Mouse (Mus musculus) bone marrow, adult 2 months (tissue): ENCODE data around the gene Klrb1f. TPM values are rescaled to one million over a fixed set of nuclear protein-coding genes. Genes with fewer than 3 reads are reported as not detected.
"Not testable (repeated sequence)": the region's sequence is repeated elsewhere in the genome, so short reads cannot be mapped to it uniquely, and the experiment has no call there.

Source experiments
- H3K27ac ChIP-seq: fragments of 200-500 bp; 2 replicates; pipeline ENCODE4 v1.5.1; 2012; ENCODE audit warnings: low read depth, mild to moderate bottlenecking, control low read depth, inconsistent platforms, low read length; ENCODE audit not compliant: control insufficient read depth, poor library complexity, insufficient read depth
- H3K4me1 ChIP-seq: fragments of 200-500 bp; 2 replicates; pipeline ENCODE4 v1.6.1; 2011; ENCODE audit warnings: low read length; ENCODE audit not compliant: control insufficient read depth, insufficient read depth
- H3K4me3 ChIP-seq: fragments of 200-500 bp; replicated peaks from 2 replicates; pipeline ENCODE3; 2011; ENCODE audit warnings: mild to moderate bottlenecking, low read depth, low read length, control low read depth; ENCODE audit not compliant: control insufficient read depth
- CTCF ChIP-seq: fragments of 200-500 bp; IDR thresholded peaks from 2 replicates; pipeline ENCODE4 v1.5.1; 2011; ENCODE audit warnings: low read length, control low read depth; ENCODE audit not compliant: control insufficient read depth, insufficient read depth
- POLR2A ChIP-seq: fragments of 200-500 bp; IDR thresholded peaks from 2 replicates; pipeline ENCODE4 v1.6.1; 2011; ENCODE audit warnings: low read depth, mild to moderate bottlenecking, control low read depth, low read length, borderline replicate concordance; ENCODE audit not compliant: control insufficient read depth
- WGBS: fragments of 180-500 bp; shearing (Covaris S2); methylation state at CpG from one replicate; pipeline ENCODE4 v1.1.7; 2018; 5-methylcytosine and 5-hydroxymethylcytosine counted together
- polyA plus RNA-seq: library from polyadenylated mRNA; stranded (reverse); fragments of >200 nt; gene quantifications from 2 replicates; pipeline ENCODE4 v1.2.4, GENCODE M21; 2011; ENCODE audit warnings: low replicate concordance; ENCODE audit not compliant: missing spikeins, insufficient read depth, insufficient read length

Klrb1f gene
- polyA plus RNA-seq, 1 experiment = 3.8 TPM

DNA sequence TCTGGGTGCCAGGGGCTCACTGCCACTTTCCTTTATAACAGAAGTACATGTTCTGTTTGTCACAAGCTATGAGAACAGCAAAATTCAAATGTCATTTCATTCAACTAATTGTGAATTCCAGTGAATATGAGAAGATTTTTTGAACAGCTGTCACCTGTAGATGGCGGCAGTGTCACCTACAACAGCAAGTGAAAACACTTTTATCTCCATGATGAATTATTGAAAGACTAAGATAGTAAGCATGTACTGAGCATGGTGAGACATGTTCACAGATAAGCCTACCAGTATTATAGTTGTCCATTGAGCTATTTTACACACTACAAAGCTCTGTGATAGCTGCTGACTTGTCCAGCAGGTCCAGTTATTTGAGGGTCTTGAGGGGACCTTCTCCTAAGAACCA lies 42.5 kb downstream of the Klrb1f start:
- no peaks in the 10 kb centered on the region; the same call in 1 of the 2 replicates for H3K4me1 ChIP-seq
- TF ChIP-seq CTCF (no peak), POLR2A (no peak)
- no peak overlapping the region for H3K4me3 ChIP-seq
- 82% methylated on average over 1 of the region's 1 CpGs for WGBS
- no peak overlapping the region for H3K27ac ChIP-seq

DNA sequence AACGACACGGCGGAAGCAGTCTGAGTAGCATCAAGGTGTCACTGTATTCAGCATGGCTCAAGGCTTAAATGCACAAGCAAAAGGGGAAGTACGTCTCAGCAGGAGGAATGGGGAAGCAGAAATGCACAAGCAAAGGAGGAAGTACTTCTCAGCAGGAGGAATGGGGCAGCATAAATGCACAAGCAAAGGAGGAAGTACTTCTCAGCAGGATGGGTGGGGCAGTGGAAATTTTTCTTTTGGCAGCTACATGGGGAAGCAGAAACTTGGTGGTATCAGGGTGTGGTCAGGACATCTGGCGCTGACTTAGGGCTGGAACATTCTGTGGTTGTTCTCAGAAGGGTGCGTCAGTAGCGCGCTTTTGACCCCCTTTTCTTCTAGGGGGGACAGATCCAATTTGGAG lies 42.9 kb downstream of the Klrb1f start:
- H3K4me3 ChIP-seq, H3K4me1 ChIP-seq, H3K27ac ChIP-seq: not testable (repeated sequence)
- 87% methylated on average over 8 of the region's 8 CpGs for WGBS

DNA sequence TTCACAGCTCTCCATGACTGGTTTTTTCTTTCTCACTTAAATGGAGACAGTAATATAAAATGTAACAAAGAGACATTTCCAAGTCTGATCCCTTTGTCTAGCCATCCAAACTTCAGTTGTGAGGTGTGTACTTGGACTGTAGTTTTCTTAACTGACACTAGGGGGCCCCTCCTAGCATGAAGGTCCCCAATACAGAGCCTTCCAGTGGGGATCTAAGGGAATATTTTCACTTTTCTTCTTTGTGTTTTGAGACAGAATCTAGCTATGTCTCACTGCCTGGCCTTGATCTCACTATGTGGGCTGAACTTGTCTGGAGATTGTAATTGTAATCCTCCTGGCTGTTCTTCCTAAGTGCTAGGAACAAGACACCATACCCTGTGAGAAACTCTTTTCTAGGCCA lies 49.5 kb downstream of the Klrb1f start:
- Histone ChIP-seq H3K4me1 (peaks cover 1% of the 10 kb centered on the region; the same call in 1 of the 2 replicates), H3K27ac (no peak overlapping the region), H3K4me3 (no peak overlapping the region)
- TF ChIP-seq CTCF = no peak
- TF ChIP-seq POLR2A = no peak

DNA sequence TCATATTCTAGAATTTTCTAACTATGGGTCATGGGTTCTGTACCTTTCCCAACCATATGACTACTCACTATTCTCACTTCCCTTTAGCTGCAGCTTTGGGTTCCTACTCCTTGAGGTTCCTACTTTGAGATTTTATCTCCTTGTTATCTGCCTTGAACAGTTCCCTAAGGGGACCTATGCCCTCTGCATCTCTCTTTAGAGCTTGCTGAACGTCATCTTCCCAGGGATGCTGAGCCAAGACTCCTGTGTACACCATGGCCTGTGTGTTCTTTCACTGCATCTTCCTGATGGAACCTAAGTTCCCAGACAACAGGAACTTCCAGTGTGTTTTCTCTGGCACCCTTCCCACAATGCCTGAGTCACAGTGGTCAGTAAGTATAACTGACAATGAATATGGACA lies 52.2 kb downstream of the Klrb1f start:
- H3K27ac ChIP-seq = no peak overlapping the region
- 5% methylated on average over 1 of the region's 1 CpGs for WGBS
- TF ChIP-seq POLR2A (no peak), CTCF (no peak)
- peaks cover 1% of the 10 kb centered on the region; the same call in 1 of the 2 replicates for H3K4me1 ChIP-seq
- no peak overlapping the region for H3K4me3 ChIP-seq

DNA sequence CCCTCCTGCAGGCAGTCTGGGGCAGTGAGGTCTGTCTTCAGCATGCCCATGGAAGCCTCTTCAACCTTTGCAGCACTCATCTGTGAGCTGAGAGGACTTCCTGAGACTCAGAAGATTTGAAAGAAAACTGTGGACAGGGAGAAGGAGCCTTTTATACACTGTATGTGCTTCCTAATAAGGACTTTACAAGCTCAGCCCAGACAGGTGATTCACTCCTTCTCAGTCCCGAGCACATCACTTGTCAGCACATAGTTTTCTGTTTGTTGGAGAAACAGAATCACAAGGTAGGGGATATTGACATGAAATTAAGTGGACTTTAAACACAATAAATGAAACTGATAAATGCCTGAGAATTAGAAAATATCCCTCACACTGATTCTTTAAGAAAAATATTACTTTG lies 55.1 kb downstream of the Klrb1f start, which contains the start of gene Clec2e:
Gene Clec2e, minus strand, starts transcription at position 120 of the 400 bp plus-strand sequence.
- WGBS = 65% methylated on average over 1 of the region's 1 CpGs
- not testable (repeated sequence) for H3K27ac ChIP-seq, H3K4me3 ChIP-seq, H3K4me1 ChIP-seq

DNA sequence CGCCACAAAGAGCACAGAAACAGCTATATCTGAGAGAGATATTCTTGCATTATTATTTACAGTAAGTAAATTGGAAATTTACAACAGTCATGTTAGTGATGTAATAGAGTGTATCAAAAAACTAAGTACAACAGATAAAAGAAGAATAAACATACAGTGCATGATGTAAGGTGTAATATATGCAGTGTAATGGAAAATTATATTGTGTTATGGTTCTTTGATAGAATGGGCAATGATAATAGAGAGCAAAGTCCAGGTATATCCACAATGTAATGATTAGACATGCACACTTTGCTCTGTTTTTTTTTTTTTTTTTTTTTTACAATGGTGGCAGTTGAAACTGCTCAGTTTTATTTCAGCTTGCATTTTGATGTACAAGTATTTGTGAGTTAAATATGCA lies 55.9 kb downstream of the Klrb1f start:
- Histone ChIP-seq H3K4me1 (peaks cover 1% of the 10 kb centered on the region; the same call in 1 of the 2 replicates), H3K27ac (no peak overlapping the region), H3K4me3 (no peak overlapping the region)
- 80% methylated on average over 1 of the region's 1 CpGs for whole genome bisulfite sequencing
- TF ChIP-seq CTCF = no peak
- no peak for TF ChIP-seq POLR2A

DNA sequence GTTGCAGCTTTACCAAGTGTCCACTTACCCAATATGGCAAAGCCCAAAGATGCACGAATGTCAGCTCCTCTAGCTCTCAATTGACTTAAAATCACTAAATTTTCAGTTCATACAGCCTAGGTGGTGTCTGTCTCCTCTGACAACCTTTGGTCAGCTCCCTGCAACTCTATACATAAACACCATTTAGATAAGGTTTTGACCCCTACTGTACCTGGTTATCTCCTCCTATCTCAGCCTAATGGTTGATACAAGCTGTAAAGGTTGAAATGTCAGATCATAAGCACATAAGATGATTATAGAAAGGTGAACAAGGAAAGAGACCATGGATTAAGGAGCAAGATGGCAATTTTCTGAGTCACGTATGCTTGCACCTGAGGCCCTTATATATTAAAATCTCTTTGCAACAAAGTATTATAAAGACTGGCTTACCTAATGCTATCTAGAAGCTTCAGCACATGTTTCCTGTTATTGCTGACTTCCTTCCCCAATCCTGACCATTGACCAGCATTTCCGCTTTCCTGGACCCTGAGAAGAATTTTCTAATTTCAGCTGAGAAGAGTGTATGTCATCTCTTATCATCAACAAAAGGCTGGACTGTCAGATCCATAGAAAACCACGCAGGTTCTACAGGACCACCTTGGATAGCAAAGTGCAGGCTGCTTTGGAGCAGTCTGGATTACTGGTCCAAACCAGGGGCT lies 57.3 kb downstream of the Klrb1f start:
- WGBS = 32% methylated on average over 4 of the region's 4 CpGs
- no peak for TF ChIP-seq POLR2A
- TF ChIP-seq CTCF = no peak
- no peak overlapping the region for H3K27ac ChIP-seq

More for the DNA sequence above, 57.3 kb downstream of the Klrb1f start:
- H3K4me1 ChIP-seq = peaks cover under 1% of the 10 kb centered on the region; the same call in 1 of the 2 replicates
- H3K4me3 ChIP-seq = no peak overlapping the region

Other genes with a start within 250 kb of the Klrb1f start
- gene Gm44511, start 219.6 kb upstream of the Klrb1f start, polyA plus RNA-seq = 2.3 TPM in 1 of 2 replicates, not detected in the other
- gene Klrb1b, start 219.6 kb upstream of the Klrb1f start, polyA plus RNA-seq = 0.68 TPM in 1 of 2 replicates, not detected in the other
- 2.7 and 4.9 TPM in 2 replicates for gene Clec2i, start 158.3 kb upstream of the Klrb1f start, polyA plus RNA-seq
- gene BC035044, start 154.8 kb upstream of the Klrb1f start, polyA plus RNA-seq = 6.2 and 16.8 TPM in 2 replicates
- not detected in 2 replicates for gene Clec2g, start 111.5 kb upstream of the Klrb1f start, polyA plus RNA-seq
- gene Clec2e, start 55.0 kb downstream of the Klrb1f start, polyA plus RNA-seq = 0.75 TPM in 1 of 2 replicates, not detected in the other
- gene Clec2d, start 134.7 kb downstream of the Klrb1f start, polyA plus RNA-seq = 57.9 and 122 TPM in 2 replicates
- 4.8 and 4.9 TPM in 2 replicates for gene Cd69, start 229.5 kb downstream of the Klrb1f start, polyA plus RNA-seq